Mouse (Mus musculus): ENCODE results near the gene Zic4. TPM values are rescaled to one million over a fixed set of nuclear protein-coding genes. Genes with fewer than 3 reads are reported as not detected.

Zic4 gene
- polyA plus RNA-seq, 1 experiment from 2014 or later: not detected

GRCm38 (mm10) chr9:91371011-91371410, 8.8 kb downstream of the Zic4 start:
- ATAC-seq (no peak), DNase-seq (ENCODE audit: low spot score) (no peak)
- no peak overlapping the region for H3K27ac ChIP-seq (ENCODE audit: low read length)
- no peaks in the 10 kb centered on the region for H3K36me3 ChIP-seq (ENCODE audit: insufficient read depth, low read length)
- no peaks in the 10 kb centered on the region for H3K4me1 ChIP-seq (ENCODE audit: insufficient read depth, low read depth, low read length)
- H3K27me3 ChIP-seq (replicated peaks; ENCODE audit: insufficient read depth, low read length): peaks cover 77% of the 10 kb centered on the region
- no peaks in the 10 kb centered on the region for H3K9me3 ChIP-seq (ENCODE audit: low read length)
- no peak overlapping the region for H3K4me3 ChIP-seq (ENCODE audit: low read depth, low read length)
- no peak for TF ChIP-seq CTCF (IDR thresholded peaks at IDR 0.05)
- TF ChIP-seq EP300 (IDR thresholded peaks at IDR 0.05): no peak
- H3K4me2 ChIP-seq (replicated peaks; ENCODE audit: low read depth, low read length): no peak overlapping the region
- H3K9ac ChIP-seq (replicated peaks; ENCODE audit: low read depth): no peak overlapping the region

DNA sequence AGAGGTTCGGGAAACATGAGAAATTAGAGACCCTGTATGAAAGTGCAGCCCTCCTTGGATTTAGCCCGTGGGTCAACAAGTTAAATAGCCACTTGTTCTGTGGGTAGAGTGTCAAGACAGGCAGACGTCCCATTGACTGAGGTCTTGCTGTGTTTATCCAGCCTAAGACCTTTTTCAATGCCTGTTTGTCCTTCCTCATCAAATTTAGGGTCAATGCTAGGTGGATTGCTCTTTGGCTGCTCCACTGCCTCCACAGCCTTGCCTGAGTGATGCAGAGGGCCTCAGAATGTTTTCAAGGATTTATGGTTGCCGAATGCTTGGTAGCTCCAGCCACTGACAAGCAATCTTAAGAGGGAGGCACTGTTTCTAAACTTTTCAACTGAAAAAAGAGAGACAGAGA, 9.4 kb downstream of the Zic4 start:
- Histone ChIP-seq H3K9me3 (ENCODE audit: low read length) (no peaks in the 10 kb centered on the region), H3K4me3 (ENCODE audit: low read depth, low read length) (no peak overlapping the region), H3K27ac (ENCODE audit: low read length) (no peak overlapping the region), H3K9ac (replicated peaks; ENCODE audit: low read depth) (no peak overlapping the region), H3K4me2 (replicated peaks; ENCODE audit: low read depth, low read length) (no peak overlapping the region), H3K4me1 (ENCODE audit: insufficient read depth, low read depth, low read length) (no peaks in the 10 kb centered on the region), H3K27me3 (replicated peaks; ENCODE audit: insufficient read depth, low read length) (peaks cover 78% of the 10 kb centered on the region), H3K36me3 (ENCODE audit: insufficient read depth, low read length) (no peaks in the 10 kb centered on the region)
- 12% methylated on average over 4 of the region's 4 CpGs for WGBS
- ATAC-seq (no peak), DNase-seq (ENCODE audit: low spot score) (no peak)
- TF ChIP-seq EP300 (IDR thresholded peaks at IDR 0.05) (no peak), CTCF (IDR thresholded peaks at IDR 0.05) (no peak)

DNA sequence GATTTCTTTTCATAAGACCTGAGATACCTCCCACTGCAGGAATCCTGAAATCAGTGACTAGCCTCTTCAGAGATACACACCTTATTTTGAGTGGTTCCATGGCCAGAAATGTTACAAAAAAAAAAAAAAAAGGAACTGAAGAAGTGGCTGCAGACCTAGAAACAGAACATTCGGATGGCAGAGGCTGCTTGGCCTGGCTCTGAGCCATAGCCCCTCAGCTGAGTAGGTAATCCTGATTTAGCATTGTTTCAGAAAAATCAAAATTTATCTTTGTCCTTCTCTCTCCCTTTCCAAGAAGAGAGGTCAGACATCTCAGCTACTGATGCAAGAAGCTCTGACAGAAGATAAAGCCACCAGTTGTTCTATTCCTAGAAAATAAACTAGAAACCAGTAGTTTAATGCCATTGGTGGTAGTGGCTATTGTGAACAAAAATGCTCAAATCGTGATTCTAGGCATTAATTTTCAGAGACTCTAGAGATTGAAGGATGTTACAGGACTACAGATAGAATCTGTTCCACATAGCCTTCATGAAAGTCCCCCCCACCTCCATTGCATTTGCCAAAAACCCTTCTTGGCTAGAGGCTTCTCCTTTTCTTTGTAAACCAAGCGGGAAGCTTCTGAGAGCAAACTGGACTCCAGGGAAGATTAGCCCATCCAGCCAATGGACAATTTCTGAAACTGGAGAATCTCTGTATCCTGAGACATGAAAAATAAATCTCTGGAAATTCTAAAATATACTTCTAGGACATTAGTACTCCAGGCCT, 11.8 kb downstream of the Zic4 start:
- H3K27ac ChIP-seq (ENCODE audit: low read length): no peak overlapping the region
- WGBS: 18% methylated on average over 3 of the region's 3 CpGs
- no peak overlapping the region for H3K4me3 ChIP-seq (ENCODE audit: low read depth, low read length)
- no peak for TF ChIP-seq CTCF (IDR thresholded peaks at IDR 0.05)
- TF ChIP-seq EP300 (IDR thresholded peaks at IDR 0.05): no peak
- ATAC-seq (no peak), DNase-seq (ENCODE audit: low spot score) (no peak)
- H3K36me3 ChIP-seq (ENCODE audit: insufficient read depth, low read length): no peaks in the 10 kb centered on the region
- H3K9ac ChIP-seq (replicated peaks; ENCODE audit: low read depth): no peak overlapping the region
- H3K27me3 ChIP-seq (replicated peaks; ENCODE audit: insufficient read depth, low read length): peaks cover 77% of the 10 kb centered on the region
- no peaks in the 10 kb centered on the region for H3K9me3 ChIP-seq (ENCODE audit: low read length)
- H3K4me1 ChIP-seq (ENCODE audit: insufficient read depth, low read depth, low read length): no peaks in the 10 kb centered on the region
- no peak overlapping the region for H3K4me2 ChIP-seq (replicated peaks; ENCODE audit: low read depth, low read length)

DNA sequence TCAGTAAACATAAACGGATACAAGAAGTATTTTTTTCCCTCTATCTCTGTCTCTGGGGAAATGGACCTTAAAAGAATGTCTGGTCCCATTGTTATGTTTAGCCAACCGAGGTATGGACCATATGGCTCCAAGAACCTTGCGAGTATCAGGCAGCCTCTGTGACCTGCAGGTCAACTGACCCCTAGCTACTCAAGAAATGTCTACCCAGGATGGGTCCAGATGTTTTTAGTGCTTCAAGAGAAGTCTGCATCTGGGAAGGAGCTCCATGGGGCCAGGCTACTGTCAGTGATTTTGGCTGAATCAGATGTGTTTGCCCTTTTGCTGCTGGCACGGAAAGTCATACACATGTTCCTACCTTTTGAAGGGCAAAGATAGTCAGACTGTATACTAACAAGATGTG, 12.5 kb downstream of the Zic4 start:
- Histone ChIP-seq H3K4me2 (replicated peaks; ENCODE audit: low read depth, low read length) (no peak overlapping the region), H3K4me1 (ENCODE audit: insufficient read depth, low read depth, low read length) (no peaks in the 10 kb centered on the region), H3K9ac (replicated peaks; ENCODE audit: low read depth) (no peak overlapping the region), H3K27ac (ENCODE audit: low read length) (no peak overlapping the region), H3K36me3 (ENCODE audit: insufficient read depth, low read length) (no peaks in the 10 kb centered on the region), H3K27me3 (replicated peaks; ENCODE audit: insufficient read depth, low read length) (peaks cover 74% of the 10 kb centered on the region), H3K4me3 (ENCODE audit: low read depth, low read length) (no peak overlapping the region), H3K9me3 (ENCODE audit: low read length) (no peaks in the 10 kb centered on the region)
- no peak for ATAC-seq
- WGBS: 5% methylated on average over 4 of the region's 4 CpGs
- no peak for DNase-seq (ENCODE audit: low spot score)
- TF ChIP-seq EP300 (IDR thresholded peaks at IDR 0.05) (no peak), CTCF (IDR thresholded peaks at IDR 0.05) (no peak)

DNA sequence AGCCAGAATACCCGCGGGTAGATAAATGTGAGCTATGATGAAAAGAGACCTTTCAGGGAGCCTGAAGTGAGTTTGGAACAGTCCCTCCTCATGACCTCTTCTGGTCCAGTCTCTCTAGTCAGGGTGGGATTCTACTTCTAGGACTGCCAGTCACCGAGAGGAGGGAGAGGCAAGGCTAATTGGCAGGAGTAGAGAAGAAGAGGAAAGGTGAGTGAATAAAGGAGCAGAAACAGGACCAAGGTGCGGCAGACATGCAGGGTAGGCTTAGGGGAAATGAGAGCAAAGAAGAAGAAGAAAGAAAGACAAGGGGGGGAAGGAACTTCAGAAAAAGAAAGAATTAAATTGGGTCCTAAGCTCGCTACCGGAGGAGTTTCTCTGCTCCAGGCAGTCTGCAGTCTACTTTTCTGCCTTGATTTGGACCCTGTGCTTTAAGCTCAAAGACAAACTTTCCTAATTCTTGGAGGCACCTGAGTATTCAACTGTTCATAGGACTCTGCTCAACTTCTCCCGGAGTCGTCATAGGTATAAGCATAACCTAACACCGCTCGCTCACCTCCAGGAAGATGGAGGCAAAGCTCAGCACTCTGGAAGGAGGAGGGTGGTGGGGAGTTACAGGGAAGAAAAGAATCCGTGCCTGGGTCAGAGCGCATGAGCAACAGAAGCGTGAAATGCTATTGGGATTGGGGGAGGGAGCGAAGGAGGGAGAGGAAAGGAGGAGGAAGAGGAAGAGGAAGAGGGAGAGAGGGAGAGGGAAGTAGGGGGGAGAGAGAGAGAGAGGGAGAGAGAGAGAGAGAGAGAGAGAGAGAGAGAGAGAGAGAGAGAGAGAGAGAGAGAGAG, 15.0 kb downstream of the Zic4 start:
- peaks cover 4% of the 10 kb centered on the region; the same call in 1 of the 2 replicates for H3K4me1 ChIP-seq (ENCODE audit: insufficient read depth, low read depth, low read length)
- 4% methylated on average over 14 of the region's 14 CpGs for WGBS
- H3K27me3 ChIP-seq (replicated peaks; ENCODE audit: insufficient read depth, low read length): peaks cover 73% of the 10 kb centered on the region
- H3K4me3 ChIP-seq (ENCODE audit: low read depth, low read length): no peak overlapping the region
- no peaks in the 10 kb centered on the region for H3K36me3 ChIP-seq (ENCODE audit: insufficient read depth, low read length)
- DNase-seq (ENCODE audit: low spot score) (no peak), ATAC-seq (no peak)
- H3K27ac ChIP-seq (ENCODE audit: low read length): no peak overlapping the region
- no peak overlapping the region for H3K9ac ChIP-seq (replicated peaks; ENCODE audit: low read depth)
- H3K9me3 ChIP-seq (ENCODE audit: low read length): no peaks in the 10 kb centered on the region
- H3K4me2 ChIP-seq (replicated peaks; ENCODE audit: low read depth, low read length): no peak overlapping the region
- no peak for TF ChIP-seq EP300 (IDR thresholded peaks at IDR 0.05)
- no peak for TF ChIP-seq CTCF (IDR thresholded peaks at IDR 0.05)

DNA sequence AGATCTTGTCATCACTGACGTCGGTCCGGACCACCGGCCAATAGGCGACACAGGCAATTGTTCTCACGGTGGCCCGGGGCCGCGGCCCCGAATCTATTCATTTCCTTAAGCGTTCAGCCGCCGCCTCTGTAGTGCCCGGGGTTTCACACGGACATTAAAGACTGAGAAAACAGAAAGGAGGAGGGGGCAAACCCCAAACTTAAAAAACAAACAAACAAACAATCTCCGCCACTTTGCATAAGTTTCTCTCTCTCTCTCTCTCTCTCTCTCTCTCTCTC, 15.6 kb downstream of the Zic4 start:
- Histone ChIP-seq H3K36me3 (ENCODE audit: insufficient read depth, low read length) (no peaks in the 10 kb centered on the region), H3K4me3 (ENCODE audit: low read depth, low read length) (no peak overlapping the region), H3K27me3 (replicated peaks; ENCODE audit: insufficient read depth, low read length) (peaks cover 73% of the 10 kb centered on the region), H3K9ac (replicated peaks; ENCODE audit: low read depth) (no peak overlapping the region), H3K4me1 (ENCODE audit: insufficient read depth, low read depth, low read length) (peaks cover 4% of the 10 kb centered on the region; the same call in 1 of the 2 replicates), H3K9me3 (ENCODE audit: low read length) (no peaks in the 10 kb centered on the region), H3K27ac (ENCODE audit: low read length) (no peak overlapping the region), H3K4me2 (replicated peaks; ENCODE audit: low read depth, low read length) (no peak overlapping the region)
- WGBS: 0% methylated on average over 16 of the region's 16 CpGs
- no peak for ATAC-seq
- TF ChIP-seq CTCF (IDR thresholded peaks at IDR 0.05): no peak
- TF ChIP-seq EP300 (IDR thresholded peaks at IDR 0.05): no peak
- no peak for DNase-seq (ENCODE audit: low spot score)
